Mouse (Mus musculus) spleen, postnatal 36 days (tissue): ENCODE measurements around the gene Carmil2.

Experiments
- DNase-seq, 2 experiments: peaks; one replicate each; pipeline ENCODE4 v3.0.0; 2022; ENCODE audit warnings: low spot score in 2 of 2, mixed read lengths in 1 of 2

Gene Carmil2

DNA sequence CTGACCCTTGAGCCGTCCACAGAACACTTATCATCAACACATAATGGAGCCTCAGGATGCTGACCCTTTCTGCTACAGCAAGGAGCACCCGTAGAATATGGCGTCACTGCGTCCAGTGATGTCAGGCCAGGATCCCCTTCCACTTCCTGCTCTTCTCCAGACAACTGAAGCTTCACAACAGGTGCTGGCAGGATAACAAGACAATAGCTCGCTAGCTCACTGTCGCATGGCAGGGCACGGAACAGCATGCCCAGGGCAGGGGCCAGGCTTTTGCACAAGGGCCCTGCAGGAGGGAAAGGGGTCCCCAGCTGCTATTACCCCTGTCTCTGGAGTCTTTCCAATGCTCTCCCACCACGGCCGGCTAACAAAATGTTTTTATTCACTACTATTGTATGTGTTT, 36.8 kb downstream of the Carmil2 start:
- no peak for DNase-seq

DNA sequence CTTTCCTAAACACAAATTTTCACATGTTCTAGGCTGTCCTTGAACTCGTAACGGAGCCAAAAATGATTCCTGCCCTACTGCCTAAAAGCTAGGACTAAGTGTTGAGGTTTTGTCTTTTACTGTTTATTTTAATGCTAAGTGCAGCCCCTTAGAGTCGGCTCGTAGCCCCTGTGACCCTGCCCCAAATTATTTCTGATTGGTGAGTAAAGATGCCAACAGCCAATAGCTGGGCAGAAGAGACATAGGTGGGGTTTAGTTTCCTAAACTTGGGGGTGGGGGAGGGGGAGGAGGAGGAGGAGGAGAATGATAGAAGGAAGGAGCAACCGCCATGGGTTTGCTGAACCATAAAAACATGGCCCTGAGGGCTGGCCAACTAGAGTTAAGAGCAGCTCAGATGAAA, 39.7 kb downstream of the Carmil2 start:
- no peak for DNase-seq

DNA sequence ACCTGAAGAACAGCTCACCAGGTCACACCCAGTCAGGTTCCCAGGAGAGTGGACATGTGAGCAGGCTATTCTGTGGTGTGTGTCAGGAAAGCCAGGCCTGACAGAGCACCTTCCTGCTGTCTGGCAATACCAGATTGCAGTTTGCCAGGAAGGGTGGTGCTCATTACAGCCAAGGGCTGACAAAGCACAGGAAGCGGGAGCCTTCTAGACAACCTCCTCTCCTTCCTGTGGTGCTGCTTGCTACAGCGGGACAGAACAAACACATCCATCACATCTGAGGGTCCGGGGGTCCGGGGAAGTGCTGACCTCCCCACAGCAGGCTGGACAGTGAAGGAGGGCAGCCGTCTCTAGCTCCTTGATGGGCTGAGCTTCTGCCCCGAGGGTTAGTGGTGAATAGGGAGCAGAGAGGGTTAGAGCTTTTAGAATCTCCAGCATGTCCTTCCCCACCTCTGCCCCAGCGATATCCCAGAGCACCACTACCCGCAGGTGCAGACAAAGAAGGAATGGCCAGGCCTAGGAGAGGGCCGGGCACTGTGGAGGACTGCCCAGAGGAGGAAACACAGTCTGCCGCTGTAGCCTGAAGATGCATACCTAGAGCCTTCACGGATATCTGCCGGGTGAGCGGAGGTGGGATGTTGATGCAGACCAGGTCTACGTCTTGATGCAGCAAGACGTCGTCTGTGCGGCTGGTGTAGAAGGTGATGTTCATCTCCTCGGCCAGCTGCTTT, 41.5 kb downstream of the Carmil2 start:
- DNase-seq: peak; percentile 30 to 33

DNA sequence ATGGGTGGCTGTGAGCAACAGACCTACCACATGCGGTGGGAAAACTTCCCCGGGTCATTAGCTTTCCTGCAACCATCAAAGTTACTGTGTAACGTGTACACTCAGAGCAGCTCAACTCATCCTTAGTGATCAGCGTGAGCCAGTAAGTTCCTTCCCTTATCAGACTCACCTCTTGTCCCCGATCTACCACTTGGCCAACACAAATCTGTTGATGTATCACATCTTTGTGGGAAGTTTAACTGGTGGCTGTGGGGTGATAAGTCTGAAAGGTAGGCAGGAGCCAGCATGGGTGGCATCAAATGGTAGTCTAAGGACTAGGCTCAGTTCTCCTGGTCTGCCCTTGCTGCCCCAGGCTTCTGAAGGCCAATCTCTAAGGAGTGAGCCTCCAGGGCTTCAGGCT, 46.1 kb downstream of the Carmil2 start:
- no peak for DNase-seq

DNA sequence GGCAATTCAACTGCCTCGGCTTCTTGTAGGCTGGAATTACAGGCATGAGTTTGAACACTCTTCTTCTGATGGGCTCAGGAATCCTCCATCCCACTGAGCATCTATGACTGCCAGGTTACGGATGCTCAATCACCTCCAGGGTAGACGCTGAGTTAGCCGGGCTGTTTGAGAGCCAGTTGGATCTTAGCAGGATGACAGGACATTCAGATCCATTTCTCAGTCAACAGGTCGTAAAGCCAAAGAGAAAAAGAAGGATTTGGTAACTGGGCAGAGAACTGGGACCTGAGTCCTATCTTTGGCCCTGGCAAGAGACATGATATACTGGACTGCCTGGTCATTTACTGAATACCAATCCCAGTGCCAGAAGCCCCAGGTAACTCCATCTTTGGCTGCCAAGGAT, 53.1 kb downstream of the Carmil2 start:
- no peak for DNase-seq

DNA sequence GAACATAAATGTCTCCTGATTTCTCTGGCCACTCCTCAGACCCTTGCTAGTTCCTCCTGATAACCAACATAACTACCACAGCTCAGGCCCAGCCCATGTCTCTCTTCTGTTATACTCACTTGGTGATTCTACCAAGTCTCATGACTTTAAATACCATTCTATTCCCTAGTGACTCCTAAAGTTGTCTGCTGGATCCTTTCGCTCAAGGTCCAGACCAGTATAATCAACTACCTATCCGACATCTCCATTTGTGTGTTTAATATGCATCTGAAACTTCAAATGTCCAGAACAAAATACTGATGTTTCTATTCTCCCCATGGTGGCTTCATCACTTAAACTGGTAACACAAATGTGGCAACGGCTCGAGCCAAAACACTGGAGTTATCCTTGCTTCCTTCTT, 57.2 kb downstream of the Carmil2 start:
- DNase-seq: no peak
